Mouse (Mus musculus): Measurements from ENCODE around the gene Carmil3. TPM values are rescaled to one million over a fixed set of nuclear protein-coding genes. Genes with fewer than 3 reads are reported as not detected.
A peak's percentile ranks its signal among the peaks of the same experiment; 100 is the strongest.

The Carmil3 gene
- total RNA-seq, 1 experiment: 0.58 TPM

GRCm38 (mm10) chr14:55475654-55476053 lies 14.8 kb upstream of the Carmil3 start:
- Histone ChIP-seq H3K4me1 (ENCODE audit: control insufficient read depth in 2 of 2, insufficient read depth in 2 of 2, low read length in 2 of 2, poor library complexity in 1 of 2) (peaks cover 2 to 7% of the 10 kb centered on the region in 2 experiments; a peak in 1 of 4 replicates), H3K27ac (ENCODE audit: insufficient read depth, low read depth, low read length, poor library complexity, severe bottlenecking) (no peak overlapping the region), H3K4me3 (ENCODE audit: insufficient read depth in 1 of 2, low read depth in 1 of 2, low read length in 2 of 2, poor library complexity in 1 of 2, severe bottlenecking in 1 of 2) (no peak overlapping the region), H3K9me3 (ENCODE audit: control insufficient read depth, insufficient read depth, low read depth, low read length) (no peaks in the 10 kb centered on the region), H3K9ac (ENCODE audit: insufficient read depth, low read depth, low read length, poor library complexity, severe bottlenecking) (no peak overlapping the region), H3K36me3 (ENCODE audit: control insufficient read depth, insufficient read depth, low read length, poor library complexity, severe bottlenecking) (no peaks in the 10 kb centered on the region)
- TF ChIP-seq CHD2 (IDR thresholded peaks at IDR 0.05; ENCODE audit: low read depth, low read length) (no peak), MAFK (IDR thresholded peaks at IDR 0.05; ENCODE audit: insufficient read depth, low read depth, low read length) (no peak), ZNF384 (IDR thresholded peaks at IDR 0.05; ENCODE audit: low read depth, low read length) (no peak), HCFC1 (IDR thresholded peaks at IDR 0.05; ENCODE audit: borderline replicate concordance, insufficient read depth, low read length) (no peak), ZC3H11A (IDR thresholded peaks at IDR 0.05; ENCODE audit: borderline replicate concordance, low read depth, low read length) (no peak)
- DNase-seq (ENCODE audit: low read depth, low spot score): no peak
- in situ Hi-C loops (cut with MboI; ENCODE audit: low sequenced_read_pairs in 2 of 2, unreplicated experiment in 2 of 2): no loop called here

- H3K36me3 ChIP-seq (ENCODE audit: control insufficient read depth, insufficient read depth, low read length, poor library complexity, severe bottlenecking): no peaks in the 10 kb centered on the region
- TF ChIP-seq ZNF384 (IDR thresholded peaks at IDR 0.05; ENCODE audit: low read depth, low read length) (no peak), HCFC1 (IDR thresholded peaks at IDR 0.05; ENCODE audit: borderline replicate concordance, insufficient read depth, low read length) (no peak), ZC3H11A (IDR thresholded peaks at IDR 0.05; ENCODE audit: borderline replicate concordance, low read depth, low read length) (no peak), MAFK (IDR thresholded peaks at IDR 0.05; ENCODE audit: insufficient read depth, low read depth, low read length) (no peak), CHD2 (IDR thresholded peaks at IDR 0.05; ENCODE audit: low read depth, low read length) (no peak)
These were observed 13.0 kb upstream of the Carmil3 start for GRCm38 (mm10) chr14:55477421-55477820.

GRCm38 (mm10) chr14:55477829-55478228 lies 12.6 kb upstream of the Carmil3 start:
- H3K9me3 ChIP-seq (ENCODE audit: control insufficient read depth, insufficient read depth, low read depth, low read length): no peaks in the 10 kb centered on the region
- in situ Hi-C loops (cut with MboI; ENCODE audit: low sequenced_read_pairs in 2 of 2, unreplicated experiment in 2 of 2): no loop called here
- no peak overlapping the region for H3K9ac ChIP-seq (ENCODE audit: insufficient read depth, low read depth, low read length, poor library complexity, severe bottlenecking)
- DNase-seq (ENCODE audit: low read depth, low spot score): no peak
- H3K4me1 ChIP-seq (ENCODE audit: control insufficient read depth in 2 of 2, insufficient read depth in 2 of 2, low read length in 2 of 2, poor library complexity in 1 of 2): peaks cover 0 to 4% of the 10 kb centered on the region in 2 experiments; a peak in 1 of 4 replicates
- TF ChIP-seq ZNF384 (IDR thresholded peaks at IDR 0.05; ENCODE audit: low read depth, low read length) (no peak), CHD2 (IDR thresholded peaks at IDR 0.05; ENCODE audit: low read depth, low read length) (no peak), ZC3H11A (IDR thresholded peaks at IDR 0.05; ENCODE audit: borderline replicate concordance, low read depth, low read length) (no peak), HCFC1 (IDR thresholded peaks at IDR 0.05; ENCODE audit: borderline replicate concordance, insufficient read depth, low read length) (no peak), MAFK (IDR thresholded peaks at IDR 0.05; ENCODE audit: insufficient read depth, low read depth, low read length) (no peak)
- no peaks in the 10 kb centered on the region for H3K36me3 ChIP-seq (ENCODE audit: control insufficient read depth, insufficient read depth, low read length, poor library complexity, severe bottlenecking)
- H3K4me3 ChIP-seq (ENCODE audit: insufficient read depth in 1 of 2, low read depth in 1 of 2, low read length in 2 of 2, poor library complexity in 1 of 2, severe bottlenecking in 1 of 2): no peak overlapping the region
- no peak overlapping the region for H3K27ac ChIP-seq (ENCODE audit: insufficient read depth, low read depth, low read length, poor library complexity, severe bottlenecking)

More at GRCm38 (mm10) chr14:55477421-55477820, 13.0 kb upstream of the Carmil3 start:
- in situ Hi-C loops (cut with MboI; ENCODE audit: low sequenced_read_pairs in 2 of 2, unreplicated experiment in 2 of 2): no loop called here
- Histone ChIP-seq H3K4me1 (ENCODE audit: control insufficient read depth in 2 of 2, insufficient read depth in 2 of 2, low read length in 2 of 2, poor library complexity in 1 of 2) (peaks cover 0 to 4% of the 10 kb centered on the region in 2 experiments; a peak in 1 of 4 replicates), H3K9ac (ENCODE audit: insufficient read depth, low read depth, low read length, poor library complexity, severe bottlenecking) (no peak overlapping the region), H3K9me3 (ENCODE audit: control insufficient read depth, insufficient read depth, low read depth, low read length) (no peaks in the 10 kb centered on the region), H3K27ac (ENCODE audit: insufficient read depth, low read depth, low read length, poor library complexity, severe bottlenecking) (no peak overlapping the region), H3K4me3 (ENCODE audit: insufficient read depth in 1 of 2, low read depth in 1 of 2, low read length in 2 of 2, poor library complexity in 1 of 2, severe bottlenecking in 1 of 2) (no peak overlapping the region)
- no peak for DNase-seq (ENCODE audit: low read depth, low spot score)

- peak within 1 kb of the TSS; percentile 70 for H3K27ac ChIP-seq (ENCODE audit: insufficient read depth, low read depth, low read length, poor library complexity, severe bottlenecking)
- peak; percentile 75 for DNase-seq (ENCODE audit: low read depth, low spot score)
- TF ChIP-seq ZC3H11A (IDR thresholded peaks at IDR 0.05; ENCODE audit: borderline replicate concordance, low read depth, low read length) (0 out of 2 replicates have a peak, but pooled peaks have one; percentile 13), CHD2 (IDR thresholded peaks at IDR 0.05; ENCODE audit: low read depth, low read length) (no peak), MAFK (IDR thresholded peaks at IDR 0.05; ENCODE audit: insufficient read depth, low read depth, low read length) (no peak), ZNF384 (IDR thresholded peaks at IDR 0.05; ENCODE audit: low read depth, low read length) (no peak), HCFC1 (IDR thresholded peaks at IDR 0.05; ENCODE audit: borderline replicate concordance, insufficient read depth, low read length) (no peak)
- H3K9me3 ChIP-seq (ENCODE audit: control insufficient read depth, insufficient read depth, low read depth, low read length): no peaks in the 10 kb centered on the region
- H3K4me3 ChIP-seq (ENCODE audit: insufficient read depth in 1 of 2, low read depth in 1 of 2, low read length in 2 of 2, poor library complexity in 1 of 2, severe bottlenecking in 1 of 2): peak within 1 kb of the TSS; percentile 81 to 96
- peaks cover 0 to 4% of the 10 kb centered on the region in 2 experiments; a peak in 1 of 4 replicates for H3K4me1 ChIP-seq (ENCODE audit: control insufficient read depth in 2 of 2, insufficient read depth in 2 of 2, low read length in 2 of 2, poor library complexity in 1 of 2)
- in situ Hi-C loops (cut with MboI; ENCODE audit: low sequenced_read_pairs in 2 of 2, unreplicated experiment in 2 of 2): no loop called here
- H3K36me3 ChIP-seq (ENCODE audit: control insufficient read depth, insufficient read depth, low read length, poor library complexity, severe bottlenecking): no peaks in the 10 kb centered on the region
- H3K9ac ChIP-seq (ENCODE audit: insufficient read depth, low read depth, low read length, poor library complexity, severe bottlenecking): peak within 1 kb of the TSS; percentile 91
These were observed 11.5 kb upstream of the Carmil3 start, which contains the start of gene Dhrs4 for GRCm38 (mm10) chr14:55478651-55479599. Dhrs4 (plus strand) TSS chr14:55478758.

Measured in ES-E14 (cell line).